Mouse (Mus musculus): ENCODE data around the gene Clca4b.
"Not testable (repeated sequence)": the region's sequence is repeated elsewhere in the genome, so short reads cannot be mapped to it uniquely, and the experiment has no call there.

The Clca4b gene

DNA sequence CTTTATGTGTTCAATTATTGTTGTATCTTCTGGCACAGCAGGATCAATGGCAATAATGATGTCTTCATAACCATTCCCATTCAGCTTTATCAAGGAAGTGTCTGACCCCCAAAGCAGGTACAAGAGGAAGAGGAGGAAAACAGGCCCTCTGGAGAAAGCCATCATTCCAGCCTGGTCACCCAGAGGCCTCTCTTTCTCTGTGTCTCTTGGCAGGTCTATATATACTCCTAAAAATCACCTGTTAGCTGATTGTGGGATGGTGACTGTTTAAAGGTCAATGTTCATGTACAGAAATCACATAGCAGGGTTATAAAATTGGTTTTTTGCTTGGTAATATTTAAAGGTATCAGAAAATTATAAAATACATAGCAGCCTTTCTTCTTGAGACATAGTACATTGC is at the start of gene Clca4b:
Clca4b (minus strand) TSS at position 195 of the 400 bp plus-strand sequence.
- DNase-seq (ENCODE audit: low spot score): no peak

DNA sequence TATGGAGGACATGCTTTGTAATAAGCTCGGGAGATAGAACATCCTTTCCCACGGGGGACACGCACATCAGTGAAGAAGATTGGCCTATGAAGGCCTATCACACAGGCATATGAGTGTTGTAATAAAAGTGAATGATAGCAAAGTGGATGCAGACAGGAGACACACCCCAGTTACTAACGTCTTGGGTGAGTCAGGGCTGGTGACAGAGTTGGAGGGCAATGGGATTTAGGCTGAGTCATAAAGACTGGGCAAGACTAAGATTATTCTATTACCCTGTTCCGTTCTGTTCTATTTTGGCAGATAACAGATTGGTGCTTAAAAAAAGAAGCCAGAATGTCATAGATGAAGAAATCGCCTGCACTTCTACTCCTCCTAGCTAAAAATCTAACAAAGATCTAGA is 48.2 kb upstream of the Clca4b start:
- no peak for DNase-seq (ENCODE audit: low spot score)

DNA sequence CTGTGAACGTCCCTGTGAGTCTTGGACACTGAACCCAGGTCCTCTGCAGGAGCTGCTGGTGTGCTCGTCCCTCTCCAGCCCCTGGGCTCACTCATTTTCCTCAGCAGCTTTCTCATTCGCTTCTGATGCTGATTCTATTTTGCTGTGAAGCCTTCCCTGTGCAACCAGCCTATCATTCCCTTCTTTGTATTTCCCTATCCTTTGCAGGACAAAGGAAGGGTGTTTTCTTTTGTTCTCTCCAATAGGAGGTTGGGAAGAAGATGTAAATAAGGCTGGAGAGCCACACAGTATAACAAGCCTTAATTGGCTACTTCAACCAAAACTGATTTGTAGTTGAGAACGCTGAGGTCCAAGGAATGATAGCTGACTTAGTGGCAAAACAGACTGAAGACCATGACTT is 45.3 kb upstream of the Clca4b start:
- no peak for DNase-seq (ENCODE audit: low spot score)

DNA sequence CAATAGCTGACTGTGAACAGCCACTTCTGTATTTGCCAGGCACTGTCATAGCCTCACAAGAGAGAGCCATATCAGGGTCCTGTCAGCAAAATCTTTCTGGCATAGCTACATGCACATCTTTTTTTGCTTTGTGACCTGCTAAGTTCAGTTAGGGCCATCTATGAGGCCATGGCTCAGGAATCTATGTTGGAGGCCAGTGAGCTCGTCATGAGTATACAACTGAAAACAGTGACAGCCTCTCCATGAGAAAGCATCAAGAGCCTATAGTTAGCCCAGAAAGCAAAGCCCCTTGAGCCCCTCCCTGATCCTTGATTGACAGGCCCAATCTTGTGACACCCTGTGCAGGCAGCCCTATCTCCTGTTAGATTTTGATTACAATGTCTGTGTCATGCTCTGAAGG is 43.8 kb upstream of the Clca4b start:
- no peak for DNase-seq (ENCODE audit: low spot score)

DNA sequence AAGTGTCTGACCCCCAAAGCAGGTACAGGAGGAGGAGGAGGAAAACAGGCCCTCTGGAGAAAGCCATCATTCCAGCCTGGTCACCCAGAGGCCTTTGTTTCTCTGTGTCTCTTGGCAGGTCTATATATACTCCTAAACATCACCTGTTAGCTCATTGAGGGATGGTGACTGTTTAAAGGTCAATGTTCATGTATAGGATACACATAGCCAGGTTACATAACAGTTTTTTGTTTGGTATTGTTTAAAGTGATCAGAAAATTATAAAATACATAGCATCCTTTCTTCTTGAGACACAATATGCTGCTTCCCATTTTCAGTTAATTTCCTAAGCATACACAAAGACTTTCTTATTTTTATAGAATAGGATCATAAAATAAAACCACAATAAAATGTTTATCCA is 42.6 kb upstream of the Clca4b start, which contains the start of gene Clca4a:
Clca4a (minus strand) TSS at position 101 of the 400 bp plus-strand sequence.
- no peak for DNase-seq (ENCODE audit: low spot score)

DNA sequence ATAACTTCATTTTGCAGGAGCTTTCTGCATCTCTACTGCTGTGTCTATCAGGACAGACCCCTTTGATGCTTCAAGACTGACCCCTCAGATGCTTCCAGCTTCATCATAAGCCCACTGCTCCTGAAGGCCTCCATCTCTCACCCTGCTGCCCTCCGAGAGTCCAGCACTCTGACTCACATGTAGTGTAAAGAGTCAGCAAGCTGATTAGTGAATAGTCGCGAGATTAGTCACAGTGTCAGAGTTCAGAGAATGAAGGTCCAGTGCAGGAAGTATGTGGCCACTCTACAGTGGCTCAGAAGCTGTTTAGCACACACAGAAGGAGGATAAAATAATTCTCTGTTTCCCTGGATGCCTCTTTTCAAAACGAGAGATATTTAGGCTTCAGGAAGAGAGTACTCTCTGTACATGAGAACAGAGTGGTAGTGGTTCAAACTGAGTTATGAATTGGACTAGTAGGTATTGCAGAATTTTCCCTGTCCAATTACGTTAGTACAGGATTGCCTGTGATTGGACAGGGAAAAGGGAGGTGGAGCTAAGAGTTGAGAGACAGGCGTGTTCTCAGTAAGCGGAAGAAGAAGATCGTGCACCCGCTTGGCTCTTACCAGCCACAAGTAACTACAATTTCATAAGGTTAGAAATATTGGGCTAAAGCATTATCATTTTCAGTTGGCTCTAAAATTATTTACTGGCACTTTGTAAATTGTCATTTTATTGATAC is 39.4 kb upstream of the Clca4b start:
- DNase-seq (ENCODE audit: low spot score): no peak

DNA sequence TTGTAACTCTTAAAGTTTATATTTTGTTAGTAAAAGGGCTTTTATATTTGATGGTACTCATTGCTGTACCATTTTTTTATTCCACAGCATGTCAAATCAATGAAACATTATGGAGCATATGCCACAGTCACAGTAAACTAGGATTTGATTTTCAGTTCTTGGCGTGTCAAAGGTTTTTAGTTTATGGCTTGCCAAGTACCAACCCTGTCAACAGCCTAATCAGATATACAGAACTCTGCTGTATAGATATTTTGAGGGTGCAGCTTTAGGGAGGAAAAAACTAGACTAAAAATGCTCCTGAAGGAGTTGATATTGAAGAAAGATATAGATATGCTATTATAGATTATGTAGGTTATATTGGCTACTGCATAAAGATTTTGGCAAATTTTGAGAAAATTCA is 37.4 kb upstream of the Clca4b start:
- DNase-seq (ENCODE audit: low spot score): no peak

DNA sequence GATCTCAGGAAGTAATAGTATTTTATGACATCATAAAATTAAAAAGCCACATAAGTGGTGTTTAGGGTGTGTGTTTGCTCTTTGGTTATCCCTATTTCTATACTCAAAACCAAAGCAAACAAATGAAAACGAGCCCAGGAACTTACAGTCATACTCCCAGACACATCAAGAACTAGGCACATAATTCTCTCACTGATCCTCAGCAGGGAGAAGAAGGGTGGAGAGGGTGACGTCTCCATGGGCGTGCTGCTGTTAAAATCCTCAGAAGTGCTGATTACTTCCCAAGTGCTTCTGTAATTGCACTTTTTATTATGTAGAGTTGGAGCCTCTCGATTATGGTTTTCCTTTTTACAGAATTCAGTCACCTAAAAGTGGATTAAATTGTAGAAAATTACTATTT is 33.7 kb upstream of the Clca4b start:
- DNase-seq (ENCODE audit: low spot score): no peak

DNA sequence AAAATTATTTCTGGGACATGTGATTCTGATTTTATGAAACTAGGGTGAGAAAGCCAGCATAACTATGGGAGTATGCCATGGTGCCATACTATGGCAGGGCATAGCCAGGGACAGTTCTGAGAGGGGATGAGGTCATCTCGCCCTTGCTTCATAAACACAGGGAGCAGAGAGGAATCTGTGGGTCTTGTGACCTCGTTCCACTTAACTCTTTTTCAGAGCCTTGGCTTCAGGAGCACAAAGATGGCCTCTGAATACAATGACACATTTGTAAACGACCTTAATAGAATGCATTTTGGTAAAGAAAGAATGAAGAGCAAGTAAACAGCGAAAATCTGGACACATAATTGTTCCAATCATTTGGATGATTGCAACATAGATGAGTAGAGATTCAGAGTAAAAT is 18.5 kb upstream of the Clca4b start:
- DNase-seq (ENCODE audit: low spot score): no peak

DNA sequence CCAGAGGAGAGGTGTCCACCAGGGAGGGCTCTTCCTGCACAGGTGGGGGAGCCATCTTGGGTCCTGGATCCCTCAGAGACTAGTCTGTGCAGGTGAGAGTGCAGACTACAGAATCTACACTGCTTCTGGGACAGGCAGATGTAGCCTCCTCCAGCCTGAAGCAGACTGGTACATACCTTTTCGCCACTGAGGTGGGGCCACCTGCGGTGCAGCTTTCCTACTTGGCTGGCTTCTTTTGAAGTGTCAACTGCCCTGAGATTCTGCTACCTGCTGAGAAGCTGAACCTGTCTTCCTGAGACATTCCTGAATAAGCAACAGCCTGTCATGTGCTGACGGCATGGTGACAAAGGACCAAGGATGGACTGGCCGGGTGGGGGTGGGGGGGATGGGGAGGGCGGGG is 15.0 kb upstream of the Clca4b start:
- not testable (repeated sequence) for DNase-seq (ENCODE audit: low spot score)

DNA sequence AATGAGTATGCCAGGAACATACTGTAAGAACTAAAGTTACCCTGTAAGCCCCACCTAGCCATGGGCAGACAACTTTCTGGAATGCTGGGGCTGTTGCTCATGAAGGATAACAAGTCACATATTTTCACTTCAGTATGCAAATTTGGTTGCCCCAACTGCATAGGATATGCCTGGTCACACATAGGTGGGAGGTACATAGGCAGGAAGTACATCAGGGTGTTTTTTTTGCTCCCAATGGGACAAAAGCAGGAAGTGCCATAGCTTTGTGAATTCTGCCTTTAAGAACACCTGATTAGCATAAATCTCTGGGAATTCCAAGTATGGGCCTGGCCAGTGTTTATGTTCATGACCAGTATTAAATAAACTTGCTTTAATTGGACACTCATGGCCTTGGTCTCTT is 1.3 kb upstream of the Clca4b start:
- not testable (repeated sequence) for DNase-seq (ENCODE audit: low spot score)

DNA sequence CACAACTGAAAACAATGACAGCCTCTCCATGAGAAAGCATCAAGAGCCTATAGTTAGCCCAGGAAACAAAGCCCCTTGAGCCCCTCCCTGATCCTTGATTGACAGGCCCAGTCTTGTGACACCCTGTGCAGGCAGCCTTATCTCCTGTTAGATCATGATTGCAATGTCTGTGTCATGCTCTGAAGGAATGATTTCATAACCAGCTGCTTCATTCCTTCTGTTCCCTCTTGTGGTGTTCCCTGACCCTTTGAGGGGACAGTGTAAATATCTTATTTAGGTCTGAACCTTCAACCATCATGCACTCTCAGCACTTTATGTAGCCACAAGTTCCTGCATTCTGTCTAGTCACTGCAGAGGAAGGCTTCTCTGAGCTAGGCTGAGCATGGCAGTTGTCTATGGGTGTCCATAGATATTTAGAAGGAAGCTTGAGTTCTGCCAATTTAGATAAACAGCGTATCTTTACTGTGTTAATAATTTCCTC is 722 bp upstream of the Clca4b start:
- DNase-seq (ENCODE audit: low spot score): no peak

DNA sequence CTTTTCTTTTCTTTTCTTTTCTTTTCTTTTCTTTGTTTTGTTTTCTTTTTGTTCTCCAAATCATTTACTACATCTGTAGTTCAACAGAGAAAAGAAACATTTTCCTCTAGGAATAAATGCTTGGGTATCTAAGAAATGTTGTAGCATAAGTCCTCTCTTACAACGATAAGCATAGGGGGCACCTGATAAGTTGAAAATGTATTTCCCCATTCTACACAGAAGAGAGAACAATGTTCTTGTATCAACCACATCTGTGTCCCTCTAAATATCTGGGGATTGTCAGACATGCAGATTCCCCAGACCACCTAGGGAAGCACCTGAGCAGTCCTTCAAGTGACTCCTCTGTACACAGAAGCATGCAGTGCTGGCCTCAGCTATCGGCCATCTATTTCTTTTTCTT is 18.3 kb downstream of the Clca4b start:
- no peak for DNase-seq (ENCODE audit: low spot score)

DNA sequence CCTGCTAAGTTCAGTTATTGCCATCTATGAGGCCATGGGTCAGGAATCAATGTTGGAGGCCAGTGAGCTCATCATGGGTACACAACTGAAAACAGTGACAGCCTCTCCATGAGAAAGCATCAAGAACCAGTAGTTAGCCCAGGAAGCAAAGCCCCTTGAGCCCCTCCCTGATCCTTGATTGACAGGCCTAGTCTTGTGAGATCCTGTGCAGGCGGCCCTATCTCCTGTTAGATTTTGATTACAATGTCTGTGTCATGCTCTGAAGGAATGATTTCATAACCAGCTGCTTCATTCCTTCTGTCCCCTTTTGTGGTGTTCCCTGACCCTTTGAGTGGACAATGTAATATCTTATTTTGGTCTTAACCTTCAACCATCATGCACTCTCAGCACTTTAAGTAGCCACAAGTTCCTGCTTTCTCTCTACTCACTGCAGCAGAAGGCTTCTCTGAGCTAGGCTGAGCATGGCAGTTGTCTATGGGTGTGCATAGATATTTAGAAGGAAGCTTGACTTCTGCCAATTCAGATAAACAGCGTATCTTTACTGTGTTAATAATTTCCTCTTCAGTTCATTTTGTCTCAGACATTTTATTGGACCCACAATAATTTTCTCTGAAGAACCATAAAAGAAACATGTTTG is 35.2 kb downstream of the Clca4b start:
- no peak for DNase-seq (ENCODE audit: low spot score)

DNA sequence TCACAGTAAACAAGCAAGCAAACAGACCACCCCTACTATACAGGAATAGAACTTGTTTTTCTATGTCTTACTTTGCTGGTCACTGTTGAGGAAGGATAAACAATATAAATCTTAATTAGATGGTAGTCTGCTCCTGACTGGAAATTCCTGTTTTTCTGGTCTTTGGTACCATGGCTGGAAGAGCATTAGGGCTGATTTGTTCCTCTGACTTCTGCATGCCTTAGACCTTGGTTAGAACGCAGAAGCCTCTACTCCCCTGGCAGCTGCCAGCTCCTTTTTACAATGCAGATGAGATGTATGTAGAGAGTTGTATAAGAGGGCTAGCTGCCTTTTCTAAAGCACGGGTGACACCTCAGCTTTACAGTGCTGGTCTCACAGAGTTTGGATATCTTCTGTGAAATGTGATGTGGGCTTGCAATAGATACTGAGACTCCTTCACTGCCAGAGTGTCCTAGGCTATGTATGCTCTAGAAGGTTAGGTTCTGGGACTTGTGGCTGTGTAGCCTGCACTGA is 42.0 kb downstream of the Clca4b start:
- no peak for DNase-seq (ENCODE audit: low spot score)

DNA sequence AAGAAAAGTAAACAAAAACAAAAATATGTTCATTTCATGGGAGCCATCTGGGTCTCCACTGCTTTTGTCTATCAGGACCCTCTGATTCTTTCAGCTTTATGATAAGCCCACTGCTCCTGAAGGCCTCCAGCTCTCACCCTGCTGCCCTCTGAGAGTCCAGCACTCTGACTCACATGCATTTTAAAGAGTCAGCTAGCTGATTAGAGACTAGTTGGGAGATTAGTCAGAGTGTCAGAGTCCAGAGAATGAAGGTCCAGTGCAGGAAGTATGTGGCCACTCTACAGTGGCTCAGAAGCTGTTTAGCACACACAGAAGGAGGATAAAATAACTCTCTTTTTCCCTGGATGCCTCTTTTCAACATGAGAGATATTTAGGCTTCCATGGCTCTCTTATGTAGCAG is 45.4 kb downstream of the Clca4b start:
- no peak for DNase-seq (ENCODE audit: low spot score)

DNA sequence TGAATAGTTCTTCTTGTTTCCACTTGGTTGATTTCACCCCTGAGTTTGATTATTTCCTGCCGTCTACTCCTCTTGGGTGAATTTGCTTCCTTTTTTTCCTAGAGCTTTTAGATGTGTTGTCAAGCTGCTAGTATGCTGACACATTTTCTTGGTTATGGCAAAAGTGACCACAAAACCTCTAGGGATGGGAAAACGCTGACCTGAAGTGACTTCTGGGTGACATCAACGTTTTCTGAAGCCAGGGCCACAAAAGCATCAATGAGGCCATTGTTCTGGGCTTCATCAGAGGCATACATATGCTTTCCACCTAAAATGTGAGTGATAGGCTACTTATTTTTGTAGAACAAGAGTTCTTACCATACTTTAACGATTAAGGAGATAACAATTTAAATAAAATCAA is 60.3 kb downstream of the Clca4b start:
- not testable (repeated sequence) for DNase-seq (ENCODE audit: low spot score)

Measured in ovary, postnatal 10 days (tissue).